Mouse (Mus musculus): ENCODE measurements around the gene Fam219a.

DNA sequence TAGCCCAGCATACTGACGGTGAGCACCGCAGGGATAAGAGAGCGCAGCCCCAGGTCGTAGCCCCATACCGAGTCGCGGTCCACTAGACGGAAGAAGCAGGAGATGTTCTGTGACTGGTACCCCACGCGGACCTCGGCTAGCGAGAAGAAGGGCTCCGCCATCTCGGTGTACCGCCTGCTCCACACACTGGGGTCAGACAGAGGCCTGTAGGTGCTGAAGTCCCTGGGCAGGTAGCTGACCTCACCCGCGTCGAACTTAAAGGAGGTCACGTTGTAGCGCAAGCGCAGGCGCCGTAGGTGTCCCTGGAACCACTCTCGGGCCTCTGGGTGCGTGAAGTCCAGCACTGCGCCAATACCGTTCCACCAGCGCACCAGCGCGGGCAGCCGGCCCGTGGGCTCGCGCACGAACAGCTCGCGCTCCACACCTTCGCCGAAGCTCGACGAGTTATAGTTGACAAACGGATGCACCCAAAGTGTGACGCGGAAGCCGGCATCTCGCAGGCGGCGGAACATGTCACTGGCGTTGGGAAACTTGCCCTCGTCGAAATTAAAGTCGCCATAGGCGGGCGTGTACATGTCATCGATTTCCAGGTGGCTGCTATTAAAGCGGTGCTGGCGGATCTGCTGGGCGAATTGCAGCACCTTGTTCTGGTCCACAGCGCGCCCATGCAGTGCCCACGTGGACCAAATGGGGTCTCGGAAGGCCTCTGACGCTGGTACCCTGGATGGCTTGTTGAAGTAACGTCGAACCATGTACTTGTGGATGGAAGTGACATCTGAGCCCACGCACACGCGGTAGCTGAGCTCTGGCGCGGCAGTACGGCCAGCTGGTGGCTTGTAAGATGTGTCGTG is 71.1 kb downstream of the Fam219a start:
- TF ChIP-seq CTCF (IDR thresholded peaks at IDR 0.05; ENCODE audit: low read depth) = no peak
- no peak for TF ChIP-seq EP300 (IDR thresholded peaks at IDR 0.05; ENCODE audit: low read depth)

Measured in heart, postnatal 0 days (tissue).